Mouse (Mus musculus) c-Kit-negative CD71-positive TER-119-positive erythroid progenitor cells, embryonic 14.5 days (primary cell): Measurements from ENCODE around the gene Epm2aip1.

Source experiments
- DNase-seq: peaks from one replicate; pipeline ENCODE4 v3.0.0-alpha.2; 2013; ENCODE audit warnings: low read depth, low spot score

The Epm2aip1 gene

DNA sequence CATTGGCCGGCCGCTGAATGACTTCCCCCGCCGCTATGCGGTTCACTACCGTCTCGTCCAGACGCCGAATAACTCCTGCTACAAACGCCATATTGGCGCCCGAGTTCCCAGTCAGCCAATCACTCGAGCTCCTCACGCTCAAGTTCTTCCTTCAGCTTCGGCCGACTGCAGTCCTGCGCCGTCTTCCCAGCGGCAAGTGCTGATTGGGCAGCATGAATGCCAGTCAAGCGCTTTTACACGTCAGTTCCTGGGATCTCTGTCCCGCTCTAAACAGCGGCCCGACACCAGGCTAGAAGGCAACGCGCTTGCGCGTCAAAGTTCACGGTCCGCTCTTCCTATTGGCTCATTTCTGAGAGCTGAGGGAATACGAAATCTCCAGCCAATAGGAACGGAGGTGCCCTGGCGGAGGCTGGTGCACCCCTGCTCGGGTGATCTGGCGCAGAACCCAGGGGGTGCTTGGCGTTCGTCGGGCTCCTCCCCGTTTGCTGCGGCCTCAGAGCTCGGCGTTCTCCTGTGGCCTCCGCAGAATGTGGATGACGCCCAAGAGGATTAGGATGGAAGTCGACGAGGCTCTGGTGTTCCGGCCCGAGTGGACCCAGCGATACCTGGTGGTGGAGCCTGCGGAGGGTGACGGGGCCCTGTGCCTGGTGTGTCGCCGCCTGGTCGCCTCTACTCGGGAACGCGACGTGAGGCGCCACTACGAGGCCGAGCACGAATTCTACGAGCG lies at the start of gene Epm2aip1, which contains the start of gene Mlh1:
TSS of gene Epm2aip1 (plus strand) at position 496 of the 727 bp plus-strand sequence.
TSS of gene Mlh1 (minus strand) at position 358 of the 727 bp plus-strand sequence.
- DNase-seq: peak; percentile 100

DNA sequence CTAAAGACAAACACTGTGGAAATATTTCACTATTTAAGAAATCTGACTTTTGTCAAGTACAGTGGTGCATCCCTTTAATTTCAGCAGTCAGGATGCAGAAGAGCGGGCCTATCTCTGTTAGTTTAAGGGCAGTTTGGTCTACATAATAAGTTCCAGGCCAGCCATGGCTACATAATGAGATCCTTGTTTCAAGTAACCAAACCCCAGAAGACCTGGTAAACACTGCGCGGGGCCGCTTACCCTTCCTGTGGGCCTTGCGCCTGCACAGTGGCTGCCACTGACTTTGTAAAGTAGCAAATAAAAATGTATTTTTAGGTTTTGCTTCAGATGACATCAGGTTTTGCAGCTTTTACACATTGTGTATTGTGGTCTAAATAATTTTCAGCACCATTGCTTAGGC lies 48.3 kb upstream of the Epm2aip1 start:
- DNase-seq: no peak

DNA sequence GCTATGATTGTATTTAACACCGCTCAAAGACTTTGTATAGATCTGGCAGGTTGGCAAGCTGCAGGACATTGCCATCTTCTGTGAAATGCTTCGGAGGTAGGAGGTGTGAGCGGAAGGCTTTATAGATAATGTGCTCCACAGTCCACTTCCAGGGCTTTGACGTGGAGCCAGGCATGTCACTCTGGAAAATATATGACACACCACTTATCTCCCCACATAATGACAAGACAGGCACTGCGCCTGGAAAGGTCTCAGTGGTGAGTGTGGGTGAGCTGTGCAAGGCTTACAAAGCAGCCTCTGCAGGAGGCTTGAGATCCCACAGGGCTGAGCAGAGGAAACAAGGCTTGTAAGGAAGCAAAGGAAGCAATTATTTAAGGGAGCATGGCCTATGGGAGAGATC lies 43.3 kb upstream of the Epm2aip1 start:
- no peak for DNase-seq

DNA sequence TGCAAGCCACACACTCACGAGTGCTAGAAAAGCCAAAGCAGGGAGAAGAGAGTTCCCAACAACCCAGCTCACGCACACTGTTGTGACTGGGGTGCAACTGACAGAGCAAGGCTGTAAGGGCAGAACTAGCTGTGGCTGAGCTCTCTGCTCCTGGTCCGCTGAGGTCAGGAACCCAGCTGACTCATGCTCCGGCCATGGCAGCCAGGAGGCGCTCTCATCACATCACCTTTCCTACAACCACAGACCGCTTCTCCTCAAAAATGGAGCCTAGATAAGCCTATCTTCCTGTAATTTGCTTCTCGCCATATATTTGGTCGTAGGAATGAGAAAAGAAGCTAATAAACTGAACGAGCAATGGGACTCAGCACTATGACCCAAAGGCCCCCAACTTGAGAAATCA lies 37.0 kb upstream of the Epm2aip1 start:
- DNase-seq: no peak

DNA sequence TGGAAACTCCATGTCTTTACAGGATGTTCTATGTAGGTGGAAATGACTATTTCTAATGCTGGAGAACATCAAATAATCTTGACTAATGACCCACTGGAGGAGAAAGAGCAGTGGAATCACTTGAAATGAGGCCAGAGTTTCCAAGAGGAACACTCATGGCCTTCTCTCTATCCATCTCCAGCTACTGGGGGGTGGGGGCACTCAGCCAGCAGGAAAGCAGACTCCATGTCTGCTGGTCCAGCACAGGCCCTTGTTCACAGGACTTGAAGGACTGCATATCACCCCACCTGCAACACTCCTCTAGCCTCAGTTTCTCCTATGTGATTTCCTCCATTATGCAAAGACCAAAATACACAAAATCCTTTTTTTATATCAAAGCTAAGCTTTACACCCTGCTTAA lies 34.0 kb upstream of the Epm2aip1 start:
- DNase-seq: no peak

DNA sequence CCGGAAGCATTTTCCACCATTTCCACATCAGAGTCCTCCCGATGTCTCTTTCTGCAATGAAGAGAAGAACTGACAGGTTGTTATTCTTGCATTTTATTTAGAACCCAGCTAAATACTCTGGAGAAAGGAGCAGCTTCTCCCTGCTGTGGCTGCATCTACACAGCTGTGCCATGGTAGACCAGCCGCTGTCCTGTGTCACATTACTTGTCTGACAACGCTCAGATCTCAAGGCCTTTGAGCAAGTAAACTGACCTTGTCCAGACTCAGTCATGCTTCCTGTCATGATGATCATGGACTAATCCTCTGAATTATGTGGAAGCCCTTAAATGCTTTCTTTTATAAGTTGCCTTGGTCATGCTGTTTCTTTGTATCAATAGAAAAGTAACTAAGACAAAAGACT lies 31.9 kb upstream of the Epm2aip1 start:
- no peak for DNase-seq

DNA sequence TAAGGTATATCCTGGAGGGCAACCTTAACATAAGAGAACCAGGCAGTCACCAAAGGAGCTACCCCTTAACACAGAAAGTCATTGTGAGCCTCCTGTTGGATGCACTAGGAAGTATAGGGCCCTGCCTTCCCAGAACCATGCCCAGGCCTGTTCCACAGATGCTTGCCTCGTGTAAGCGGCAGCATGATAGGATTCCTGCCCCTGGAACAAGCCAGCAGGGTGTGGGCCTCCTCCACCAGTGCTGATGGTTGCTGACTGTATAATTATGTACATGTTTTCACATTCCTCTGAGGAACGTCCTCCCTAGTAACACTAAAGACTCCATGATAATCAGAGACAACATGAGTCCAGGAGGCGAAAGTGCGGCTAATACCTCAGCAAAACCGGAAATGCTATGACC lies 28.3 kb upstream of the Epm2aip1 start:
- no peak for DNase-seq

DNA sequence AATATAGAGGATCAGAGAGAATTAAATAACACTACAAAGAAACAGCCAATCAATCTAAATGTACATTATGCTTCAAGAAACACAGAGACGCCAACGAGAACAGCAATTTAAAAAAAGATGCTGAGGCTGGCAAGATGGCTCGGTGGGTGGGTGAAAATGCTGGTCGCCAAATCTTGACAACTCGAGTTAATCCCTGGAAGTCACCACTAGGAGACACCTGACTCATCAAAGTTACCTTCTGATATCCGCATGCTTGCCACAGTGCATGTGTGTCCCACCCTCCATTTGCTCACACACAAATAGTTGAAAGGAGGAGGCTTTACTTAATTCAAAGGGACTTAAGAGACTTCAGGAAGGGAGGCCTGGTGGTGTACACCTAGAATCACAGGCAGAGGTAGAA lies 26.2 kb upstream of the Epm2aip1 start:
- DNase-seq: no peak

DNA sequence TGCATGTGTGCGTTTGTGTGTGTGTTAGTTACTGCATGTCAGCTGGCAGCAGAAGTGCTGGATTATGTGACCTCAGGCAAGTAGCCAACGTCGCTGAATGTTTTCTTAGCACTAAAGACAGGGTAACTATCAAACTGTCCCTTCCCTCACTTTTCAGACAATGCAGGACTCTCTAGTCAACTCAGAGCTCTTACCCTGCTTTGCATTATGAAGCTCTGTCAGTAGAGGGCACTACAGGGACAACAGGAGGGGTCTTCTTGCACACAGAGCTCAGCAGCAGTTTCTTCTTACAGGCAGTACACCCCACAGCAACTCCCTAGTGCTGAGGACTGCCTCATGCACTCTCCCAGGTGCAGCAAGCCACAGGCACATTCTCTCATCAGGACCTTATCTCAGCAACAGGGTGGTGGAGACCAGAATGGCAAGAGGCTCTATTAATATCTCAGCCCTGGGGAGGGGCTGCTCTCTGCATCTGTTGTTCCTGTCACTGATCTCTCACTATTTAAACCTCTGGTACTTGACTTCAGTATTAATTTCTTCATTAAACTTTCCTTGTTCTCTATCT lies 24.0 kb upstream of the Epm2aip1 start:
- no peak for DNase-seq

DNA sequence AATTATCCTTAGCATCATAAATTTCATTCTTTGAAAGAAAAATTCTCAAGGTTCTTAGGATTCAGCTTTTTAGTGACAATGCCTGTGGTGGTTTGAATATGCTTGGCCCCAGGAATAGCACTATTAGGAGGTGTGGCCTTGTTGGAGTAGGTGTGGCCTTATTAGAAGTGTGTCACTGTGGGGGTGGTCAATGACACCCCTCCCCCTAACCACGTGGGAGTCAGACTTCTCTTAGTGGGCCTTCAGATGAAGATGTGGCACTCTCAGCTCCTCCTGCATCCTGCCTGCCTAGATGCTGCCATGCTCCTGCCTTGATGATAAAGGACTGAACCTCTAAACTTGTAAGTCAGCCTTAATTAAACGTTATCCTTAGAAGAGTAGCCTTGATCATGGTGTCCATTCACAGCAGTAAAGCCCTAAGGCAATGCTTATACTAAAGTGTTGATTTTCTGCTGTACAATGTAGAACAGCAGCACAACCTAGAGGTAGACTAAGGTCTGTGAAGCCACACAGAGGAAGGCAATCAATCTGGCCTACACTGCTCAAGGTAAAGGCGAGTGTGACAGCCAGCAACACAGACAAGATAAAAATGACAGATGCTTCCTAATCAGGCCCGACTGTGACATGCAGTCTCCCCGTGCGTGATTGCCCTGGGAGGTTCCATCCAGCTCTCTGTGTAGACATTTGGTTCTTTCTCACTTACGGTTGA lies 19.4 kb upstream of the Epm2aip1 start:
- DNase-seq: no peak

DNA sequence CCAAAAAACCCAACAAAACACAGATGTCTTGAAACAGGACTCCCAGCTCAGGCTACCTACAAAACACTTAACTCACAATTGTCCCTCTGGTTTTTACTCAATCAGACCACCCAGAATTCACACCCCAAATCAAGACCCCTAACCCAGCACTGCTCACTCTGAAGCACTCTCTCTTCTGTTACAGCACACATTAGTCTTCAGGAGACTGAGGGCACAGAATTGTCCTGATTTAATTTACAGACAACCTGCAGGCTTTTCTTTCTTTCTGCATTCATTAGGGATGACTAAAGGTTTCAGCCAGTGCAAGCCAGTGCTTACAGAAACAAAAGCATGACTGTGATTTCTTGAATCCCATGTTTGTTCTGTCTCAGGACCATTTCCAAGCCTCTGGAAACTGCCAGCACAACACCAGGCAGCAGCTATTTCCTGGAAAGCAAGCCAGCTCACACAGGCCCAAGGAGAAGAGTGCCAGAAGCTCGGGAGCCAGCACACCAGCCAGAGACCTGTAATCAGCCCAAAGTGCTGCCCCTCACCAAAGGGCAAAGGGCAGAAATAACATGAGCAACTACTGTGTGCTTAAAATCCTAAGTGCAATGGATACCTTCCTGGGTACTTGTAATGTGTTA lies 11.3 kb upstream of the Epm2aip1 start:
- DNase-seq: no peak

DNA sequence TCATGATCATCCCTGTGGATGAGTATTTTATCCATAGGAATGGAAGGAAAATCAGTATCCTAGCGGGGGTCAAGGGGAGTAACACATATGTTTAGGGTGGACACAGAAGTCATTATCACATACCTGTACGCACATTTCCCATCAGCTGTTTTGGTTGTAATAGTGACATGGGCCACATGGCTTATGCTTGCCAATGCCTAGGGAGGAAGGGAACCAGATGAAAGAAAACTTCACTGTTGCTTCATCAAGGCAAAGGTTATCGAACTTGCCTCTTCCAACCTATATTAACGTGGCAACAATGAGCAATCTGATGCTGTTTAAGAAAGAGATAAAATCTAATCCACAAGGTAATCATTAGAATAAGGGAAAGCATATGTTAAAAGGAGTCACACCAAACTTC lies 10.4 kb upstream of the Epm2aip1 start:
- DNase-seq: no peak

DNA sequence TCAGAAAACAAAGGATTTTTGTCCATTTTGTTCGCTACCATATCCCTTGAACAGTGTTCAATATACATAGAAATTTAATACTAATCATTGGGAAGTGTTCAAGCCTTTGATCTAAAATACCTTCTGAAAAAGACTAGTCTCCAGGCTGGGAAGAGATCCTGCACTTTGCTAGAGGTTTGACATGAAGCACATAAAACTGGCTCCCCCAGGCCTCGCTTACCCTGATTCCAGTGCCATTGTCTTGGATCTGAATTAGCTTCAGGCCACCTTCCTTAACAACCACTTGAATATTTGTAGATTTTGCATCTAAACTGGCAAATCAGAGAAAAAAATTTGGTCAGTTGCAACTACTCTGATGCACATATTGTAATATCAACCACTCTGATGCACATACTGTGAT lies 3.7 kb upstream of the Epm2aip1 start:
- DNase-seq: no peak

DNA sequence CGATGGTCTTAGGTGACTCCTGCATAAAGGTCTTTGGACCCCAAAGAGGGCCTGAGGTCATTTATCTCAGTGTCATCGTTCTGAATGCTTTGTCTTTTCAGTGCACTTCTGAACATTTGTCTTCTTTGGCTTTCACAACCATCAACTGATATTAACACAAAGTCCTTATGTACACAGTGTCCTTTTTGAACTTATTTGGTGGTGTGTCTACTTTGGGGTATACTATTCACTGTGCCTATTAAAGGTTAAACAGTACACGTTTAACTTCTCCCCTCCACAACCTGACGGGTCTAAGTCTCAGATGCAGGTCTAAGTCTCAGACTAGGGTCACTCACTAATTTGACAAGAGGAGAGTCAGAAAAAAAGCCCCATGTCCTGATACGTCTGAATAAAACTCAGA lies 1.1 kb upstream of the Epm2aip1 start:
- DNase-seq: no peak

DNA sequence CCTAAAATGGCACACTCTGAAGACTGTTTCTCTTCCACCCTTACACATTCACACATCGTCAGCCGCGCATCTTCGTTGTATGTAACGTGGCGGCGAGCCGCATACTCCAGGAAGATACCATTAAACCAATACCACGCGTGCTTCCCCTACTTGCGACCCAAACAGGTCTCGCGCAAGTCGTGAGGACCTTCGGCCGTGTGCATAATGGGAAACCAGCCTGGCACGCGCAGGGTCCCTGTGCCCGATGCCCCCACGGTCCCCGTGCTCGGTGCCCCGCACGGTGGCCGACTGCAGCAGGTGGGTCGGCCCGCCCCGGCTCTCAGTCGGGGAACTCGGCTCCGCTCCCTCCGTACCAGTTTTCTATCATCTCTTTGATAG lies 684 bp upstream of the Epm2aip1 start:
- peak; percentile 40 for DNase-seq

DNA sequence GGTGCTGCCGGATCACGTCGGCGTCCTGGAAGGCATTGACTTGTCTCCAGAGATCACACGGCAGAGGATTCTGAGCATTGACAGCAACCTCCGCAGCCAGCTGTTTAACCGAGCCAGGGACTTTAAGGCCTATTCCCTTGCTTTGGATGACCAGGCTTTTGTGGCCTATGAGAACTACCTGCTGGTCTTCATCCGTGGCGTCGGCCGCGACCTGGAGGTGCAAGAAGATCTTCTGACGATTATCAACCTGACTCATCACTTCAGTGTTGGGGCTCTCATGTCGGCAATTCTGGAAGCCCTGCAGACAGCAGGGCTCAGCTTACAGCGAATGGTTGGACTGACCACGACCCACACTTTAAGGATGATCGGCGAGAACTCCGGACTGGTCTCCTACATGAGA lies 627 bp downstream of the Epm2aip1 start:
- DNase-seq: peak; percentile 50

DNA sequence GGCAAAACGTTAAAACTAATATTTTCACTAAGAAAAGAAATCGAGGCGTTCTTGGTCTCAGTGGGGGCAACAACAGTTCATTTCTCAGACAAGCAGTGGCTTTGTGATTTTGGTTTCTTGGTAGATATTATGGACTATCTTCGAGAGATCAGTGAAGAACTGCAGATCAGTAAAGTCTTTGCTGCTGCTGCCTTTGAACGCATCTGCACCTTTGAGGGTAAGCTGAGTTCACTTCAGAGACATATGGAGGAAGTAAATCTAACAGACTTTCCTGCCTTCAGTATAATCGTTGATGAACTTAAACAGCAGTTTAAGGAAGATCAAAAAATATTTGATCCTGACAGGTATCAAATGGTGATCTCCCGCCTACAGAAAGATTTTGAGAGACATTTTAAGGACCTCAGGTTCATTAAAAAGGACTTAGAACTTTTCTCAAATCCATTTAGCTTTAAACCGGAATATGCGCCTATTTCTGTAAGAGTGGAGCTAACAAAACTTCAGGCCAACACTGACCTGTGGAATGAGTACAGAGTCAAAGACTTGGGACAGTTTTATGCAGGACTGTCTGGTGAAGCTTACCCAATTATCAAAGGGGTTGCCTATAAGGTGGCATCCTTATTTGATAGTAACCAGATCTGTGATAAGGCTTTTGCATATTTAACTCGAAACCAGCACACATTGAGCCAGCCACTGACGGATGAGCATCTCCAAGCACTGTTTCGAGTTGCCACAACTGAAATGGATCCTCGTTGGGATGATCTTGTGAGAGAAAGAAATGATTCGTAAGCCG lies 1.5 kb downstream of the Epm2aip1 start:
- no peak for DNase-seq

DNA sequence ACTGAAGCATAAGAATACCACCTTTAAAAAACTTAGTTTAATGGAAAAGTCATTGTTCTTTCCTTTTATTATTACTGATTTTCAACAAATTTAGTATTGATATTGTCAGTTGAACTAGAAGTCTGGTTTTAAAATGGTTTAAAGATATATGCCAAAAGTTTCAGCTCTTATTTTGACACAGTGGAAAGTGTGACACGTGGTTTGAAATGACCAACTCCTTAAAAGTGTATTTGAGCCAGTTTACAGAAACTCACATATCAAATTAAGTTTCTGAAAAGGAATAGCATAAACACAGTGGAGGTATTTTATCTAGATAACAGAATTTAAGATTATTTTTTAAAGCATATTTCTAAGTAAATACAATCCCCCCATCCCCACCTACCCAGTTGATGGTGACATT lies 2.2 kb downstream of the Epm2aip1 start:
- DNase-seq: no peak

DNA sequence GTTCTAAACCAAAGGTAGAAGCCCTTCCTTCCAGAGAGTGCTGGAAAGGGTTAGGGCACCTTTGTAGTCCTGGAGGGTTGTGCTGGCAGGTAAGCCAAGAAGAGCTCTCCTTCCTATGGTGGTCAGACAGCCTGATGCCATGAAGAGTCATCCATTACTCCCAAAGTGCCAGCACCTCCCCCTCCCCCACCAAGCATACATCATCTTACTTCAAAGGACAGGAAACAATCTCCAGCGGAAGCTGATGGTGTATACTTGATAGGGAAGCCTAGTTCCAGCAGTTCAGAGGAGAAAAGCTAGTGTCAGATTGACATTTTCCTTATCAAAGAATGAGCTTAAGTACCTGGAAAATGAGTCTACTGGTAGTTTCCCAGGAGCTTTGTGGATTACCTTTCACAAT lies 3.4 kb downstream of the Epm2aip1 start:
- no peak for DNase-seq

DNA sequence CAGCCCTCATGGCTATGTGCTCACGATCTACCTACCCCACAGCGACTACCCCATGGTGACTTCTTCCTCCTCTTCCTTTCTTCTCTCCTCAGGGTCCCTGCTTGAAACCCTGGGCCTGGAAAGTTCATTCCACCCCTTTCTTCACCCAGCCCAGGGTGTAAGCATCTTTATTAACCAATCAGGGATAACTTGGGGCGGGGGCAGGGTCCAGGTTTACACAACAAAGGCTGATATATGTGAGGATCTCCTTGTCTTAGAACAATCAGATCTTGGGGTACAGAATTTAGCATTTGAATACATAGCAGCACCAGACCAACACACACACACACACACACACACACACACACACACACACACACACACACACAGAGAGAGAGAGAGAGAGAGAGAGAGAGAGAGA lies 13.3 kb downstream of the Epm2aip1 start:
- no peak for DNase-seq

DNA sequence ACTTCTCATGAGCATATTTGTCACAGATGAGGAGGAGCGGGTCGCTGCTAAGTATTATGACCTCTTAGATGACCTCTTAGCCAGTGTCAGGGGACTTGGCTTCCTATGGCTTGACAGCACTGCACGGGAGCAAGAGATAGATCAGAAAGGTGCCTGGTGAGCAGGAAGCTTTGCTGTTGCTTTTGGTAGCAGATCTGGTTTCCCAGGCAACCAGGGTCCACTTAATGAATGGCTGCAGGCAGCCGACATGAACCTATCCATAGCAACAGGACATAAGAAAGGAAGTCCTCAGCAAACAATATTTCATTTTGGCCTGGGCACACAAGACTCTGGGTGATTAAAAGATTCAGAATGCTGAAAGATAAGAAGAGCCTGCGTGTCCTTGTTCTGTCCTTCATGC lies 13.9 kb downstream of the Epm2aip1 start:
- no peak for DNase-seq

DNA sequence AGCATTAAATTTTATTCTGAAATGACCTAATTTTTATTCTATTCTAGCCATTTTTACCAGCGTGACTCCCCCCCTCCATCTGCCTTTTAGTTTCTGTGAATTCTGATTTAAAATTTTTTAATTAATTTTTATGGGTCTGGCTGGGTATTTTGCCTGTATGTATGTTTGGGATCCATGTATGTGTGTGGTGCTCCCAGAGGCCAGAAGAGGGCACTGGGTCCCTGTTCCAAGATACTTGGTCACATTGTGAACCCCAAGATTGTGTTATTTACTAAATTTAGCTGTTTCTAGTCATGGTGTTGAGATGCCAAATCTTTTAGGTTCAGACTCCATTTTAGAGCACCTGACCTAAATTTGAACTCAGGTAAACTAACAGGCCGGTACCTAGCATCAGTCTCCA lies 14.7 kb downstream of the Epm2aip1 start:
- DNase-seq: no peak
